Mouse (Mus musculus) ES-E14 (cell line): Measurements from ENCODE around the gene Vtn.

Source experiments
- MAFK ChIP-seq: IDR thresholded peaks from 2 replicates; pipeline ENCODE4 v1.6.1; 2014; ENCODE audit warnings: mild to moderate bottlenecking, low read depth, low read length, inconsistent platforms; ENCODE audit not compliant: insufficient read depth
- ZNF384 ChIP-seq: IDR thresholded peaks from 2 replicates; pipeline ENCODE4 v1.6.1; 2012; ENCODE audit warnings: low read depth, low read length, inconsistent platforms

- TF ChIP-seq MAFK: no peak
- no peak for TF ChIP-seq ZNF384
Measured at GRCm38 (mm10) chr11:78550168-78551058, 51.5 kb downstream of the Vtn start, which contains the start of gene Tmem97.
